Mouse (Mus musculus) mouse trophoblast stem cell (cell line): Measurements from ENCODE around the gene Ppm1k.
"Not testable (repeated sequence)": the region's sequence is repeated elsewhere in the genome, so short reads cannot be mapped to it uniquely, and the experiment has no call there.

Experiments used
- in situ Hi-C, 2 experiments: fragments of 300-500 bp; cut with MseI, MboI; formaldehyde crosslinking; loops; 2 replicates in 1 of 2; 3 replicates in 1 of 2; pipeline ENCODE4 v1.15.1; 2025

Gene Ppm1k

DNA sequence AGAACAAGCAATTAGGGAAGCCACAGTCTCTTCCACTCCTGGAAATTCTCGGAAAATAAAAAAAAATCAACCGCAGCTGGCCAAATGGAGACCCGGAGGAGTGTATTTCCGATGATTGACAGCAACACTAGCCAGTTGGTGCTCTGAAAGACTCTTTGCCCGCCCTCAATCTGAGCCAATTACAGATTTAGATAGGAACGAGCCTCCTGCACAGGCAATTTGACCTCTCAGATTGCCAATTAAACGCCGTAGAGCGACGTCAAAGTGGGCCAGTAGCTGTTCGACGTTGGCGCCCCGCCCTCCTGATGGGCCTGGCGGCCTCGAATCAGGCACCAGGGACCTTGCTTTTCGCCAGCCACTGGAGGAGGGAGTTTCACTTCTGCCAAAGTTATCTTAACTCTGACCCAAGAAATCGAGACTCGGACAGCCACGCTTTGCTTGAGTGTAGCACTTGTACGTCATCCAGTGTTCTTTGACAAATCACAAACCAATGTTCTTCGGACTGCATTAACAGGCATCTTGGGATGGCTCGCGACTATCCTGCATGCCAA lies at the start of gene Ppm1k:
Gene Ppm1k, minus strand, starts transcription at position 83 of the 551 bp plus-strand sequence.
- in situ Hi-C loops, result no loop called here

DNA sequence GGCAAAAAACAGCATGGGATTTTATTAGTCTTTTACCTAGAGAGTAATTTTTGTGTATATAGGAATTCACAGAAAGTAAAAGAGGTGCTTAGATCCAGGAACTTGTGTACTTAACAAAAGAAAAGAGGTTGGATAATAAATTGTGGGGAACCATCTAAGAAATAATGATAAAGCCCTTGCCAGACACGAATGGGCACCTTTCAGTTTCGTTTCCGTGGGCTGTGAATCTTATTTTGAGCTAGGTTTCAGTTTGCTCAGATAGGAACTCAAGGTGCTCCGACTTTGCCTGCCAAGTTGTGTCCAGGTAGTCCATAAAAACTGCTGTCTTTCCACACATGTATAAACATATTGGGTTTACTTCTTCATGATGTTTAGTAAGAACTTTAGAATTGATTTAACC lies 47.1 kb upstream of the Ppm1k start:
- in situ Hi-C loops, result no loop called here

DNA sequence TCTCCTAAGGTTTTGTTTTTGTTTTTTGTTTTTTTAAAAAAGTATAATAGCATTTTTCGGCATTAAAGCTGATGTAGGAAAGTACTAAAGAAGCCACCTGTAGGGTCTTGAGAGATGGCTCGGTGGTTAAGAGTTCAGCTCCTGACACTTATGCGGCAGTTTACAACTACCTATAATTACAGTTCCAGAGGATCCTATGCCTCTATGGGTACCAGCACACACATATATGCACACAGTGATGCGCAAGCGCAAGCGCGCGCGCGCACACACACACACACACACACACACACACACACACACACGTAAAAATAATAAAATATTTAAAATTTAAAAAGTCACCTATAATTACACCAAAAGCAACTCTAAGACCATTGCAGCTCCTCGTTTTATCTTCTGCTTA lies 46.3 kb upstream of the Ppm1k start:
- in situ Hi-C loops, result no loop called here

DNA sequence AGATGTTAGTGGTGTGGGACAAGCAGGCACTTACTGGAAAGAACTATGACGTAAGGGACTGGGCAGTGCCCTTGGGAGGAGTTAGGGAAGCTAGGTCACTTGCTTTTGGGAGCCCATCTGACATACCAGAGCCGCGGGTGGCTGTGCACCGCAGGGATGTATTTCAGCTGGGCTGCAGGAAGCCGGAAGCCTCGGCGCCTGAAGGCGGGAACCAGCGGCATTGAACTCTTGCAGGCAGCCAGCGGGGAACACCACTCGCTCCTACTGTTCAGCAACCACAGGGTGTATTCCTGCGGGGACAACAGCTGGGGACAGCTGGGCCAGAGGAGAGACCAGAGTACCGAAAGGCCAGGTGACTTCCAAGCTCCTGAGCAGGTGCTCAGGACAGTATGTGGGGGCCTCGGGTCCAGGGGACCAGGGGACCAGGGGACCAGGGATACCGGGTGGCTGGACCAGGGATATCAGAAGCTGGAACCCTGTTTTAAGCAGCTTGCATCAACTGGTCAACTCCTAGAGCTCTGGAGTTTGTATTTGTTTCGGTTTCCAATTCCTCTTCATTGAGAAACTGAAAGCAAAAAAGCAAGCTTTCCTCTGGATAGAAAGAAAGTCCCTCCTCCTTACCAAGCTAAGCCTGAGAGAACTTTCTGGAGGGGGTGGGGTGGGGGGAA lies 45.7 kb upstream of the Ppm1k start, which contains the start of gene Herc6:
Gene Herc6, plus strand, starts transcription at position 120 of the 668 bp plus-strand sequence.
- in situ Hi-C loops, result no loop called here

DNA sequence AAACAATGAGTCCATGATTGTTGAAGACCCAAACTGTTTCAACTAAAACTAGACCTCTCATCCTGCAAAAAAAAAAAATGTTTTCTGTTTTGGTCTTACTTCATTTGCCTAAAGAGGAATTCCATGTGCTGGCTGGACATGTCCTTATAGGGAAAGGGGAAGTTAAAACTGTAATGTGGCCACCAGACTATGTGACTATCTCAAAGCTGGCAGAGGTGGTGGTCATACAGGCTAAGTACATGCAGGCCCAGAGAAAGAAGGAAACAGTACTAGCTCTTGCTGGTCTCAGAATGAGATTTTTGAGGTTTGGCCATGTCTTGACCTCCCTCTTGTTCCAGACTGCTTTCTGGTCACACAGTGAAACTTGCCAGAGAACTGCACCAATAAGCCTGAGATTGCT lies 36.3 kb upstream of the Ppm1k start:
- in situ Hi-C loops, result loop anchor here in 1 of 2 experiments (25.0 kb wide), 1 partner anchor 134 kb away; the partner anchor contains the start of gene Vmn1r20

DNA sequence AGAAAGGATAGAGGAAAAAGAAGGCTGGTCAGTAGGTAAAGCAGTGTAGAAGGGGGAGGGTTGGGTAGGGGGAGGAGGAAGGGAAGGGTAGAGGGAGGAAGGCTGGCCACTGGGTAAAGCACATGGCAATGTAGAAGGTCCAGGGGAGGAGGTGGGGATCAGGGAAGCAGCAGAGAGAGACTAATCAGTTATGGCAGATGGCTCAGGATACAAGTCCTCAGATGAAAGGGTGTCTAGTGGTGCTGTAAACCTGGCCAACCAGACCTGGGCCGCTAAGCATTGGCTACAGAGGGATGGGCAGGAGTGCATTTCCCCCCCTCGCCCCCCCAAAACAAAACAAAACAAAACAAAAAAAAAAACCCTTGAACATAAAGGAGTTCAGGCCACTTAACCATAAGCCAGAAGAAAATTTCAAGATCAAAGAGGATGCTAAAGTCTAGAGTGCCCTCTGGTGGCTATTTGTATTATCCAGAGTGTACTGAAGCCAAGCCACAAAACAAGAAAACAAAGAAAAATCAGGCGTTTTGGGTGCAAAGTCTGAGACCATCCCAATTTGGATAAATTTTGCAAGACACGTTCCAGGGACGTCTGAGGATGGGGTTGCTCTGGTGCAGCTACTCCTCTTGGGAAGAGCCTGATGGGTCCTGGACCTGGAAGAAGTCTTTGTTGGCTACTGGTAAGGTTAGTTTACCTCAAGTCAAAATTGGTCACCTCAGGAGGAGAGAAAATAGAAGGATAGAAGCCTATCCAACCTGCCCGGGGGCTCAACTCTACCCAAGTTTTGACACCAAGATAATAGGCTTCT lies 35.1 kb upstream of the Ppm1k start:
- in situ Hi-C loops, result loop anchor here in 1 of 2 experiments (25.0 kb wide), 1 partner anchor 133 kb away; the partner anchor contains the start of gene Vmn1r20

DNA sequence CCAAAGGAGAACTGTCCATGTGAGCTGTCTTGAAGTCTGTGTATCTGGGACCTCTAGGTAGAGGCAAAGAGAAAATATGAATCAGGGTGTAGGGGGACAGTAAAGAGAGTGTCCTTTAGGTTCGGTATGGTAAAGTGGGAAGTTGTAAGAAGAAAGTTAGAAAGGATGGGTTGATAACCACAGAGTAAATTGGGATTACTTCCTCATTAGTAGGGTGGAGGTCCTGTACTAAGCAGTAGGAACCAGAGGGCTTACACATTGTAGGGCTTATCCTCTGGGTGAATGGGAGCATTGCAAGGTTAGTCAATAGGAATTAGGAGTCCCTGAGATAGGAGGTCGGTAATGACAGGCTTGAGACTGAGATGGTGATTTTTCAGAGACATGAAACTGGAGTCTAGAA lies 32.4 kb upstream of the Ppm1k start:
- in situ Hi-C loops, result loop anchor here in 1 of 2 experiments (25.0 kb wide), 1 partner anchor 130 kb away; the partner anchor contains the start of gene Vmn1r20

DNA sequence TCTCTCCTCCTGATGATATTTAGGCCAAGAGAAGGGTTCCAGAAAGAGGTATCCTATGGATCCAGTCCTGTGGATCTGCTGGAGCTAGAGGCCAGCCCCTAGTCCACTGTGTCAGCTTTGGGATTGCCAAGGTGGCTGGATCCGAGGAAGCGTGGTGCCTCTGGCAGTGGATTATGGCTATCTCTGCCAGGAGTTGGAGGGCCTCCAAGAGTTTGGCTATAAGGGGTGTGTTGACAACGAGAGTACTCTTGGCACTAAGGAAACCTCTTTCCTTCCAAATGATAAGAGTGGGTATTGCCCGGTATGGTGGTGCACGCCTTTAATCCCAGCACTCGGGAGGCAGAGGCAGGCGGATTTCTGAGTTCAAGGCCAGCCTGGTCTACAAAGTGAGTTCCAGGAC lies 30.2 kb upstream of the Ppm1k start:
- in situ Hi-C loops, result loop anchor here in 1 of 2 experiments (25.0 kb wide), 1 partner anchor 128 kb away; the partner anchor contains the start of gene Vmn1r20

DNA sequence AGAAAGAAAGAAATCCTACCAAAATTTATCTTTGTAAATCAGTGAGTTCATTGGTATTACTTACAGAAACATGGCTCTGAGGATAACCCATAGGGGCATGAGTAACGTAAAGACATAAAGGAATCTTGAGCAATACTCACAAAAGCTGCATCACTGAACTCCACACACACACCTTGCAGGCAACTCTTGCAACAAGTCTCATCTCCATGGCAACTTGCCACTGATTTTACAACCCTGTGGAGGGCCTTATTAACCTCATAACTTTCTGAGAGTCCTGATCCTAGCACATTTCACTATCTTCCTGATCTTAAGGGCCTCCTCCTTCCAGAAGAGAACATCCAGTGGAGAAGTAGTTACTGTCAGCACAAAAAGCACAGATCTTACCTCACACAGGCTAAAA lies 28.2 kb upstream of the Ppm1k start:
- in situ Hi-C loops, result loop anchor here in 1 of 2 experiments (25.0 kb wide), 1 partner anchor 126 kb away; the partner anchor contains the start of gene Vmn1r20

DNA sequence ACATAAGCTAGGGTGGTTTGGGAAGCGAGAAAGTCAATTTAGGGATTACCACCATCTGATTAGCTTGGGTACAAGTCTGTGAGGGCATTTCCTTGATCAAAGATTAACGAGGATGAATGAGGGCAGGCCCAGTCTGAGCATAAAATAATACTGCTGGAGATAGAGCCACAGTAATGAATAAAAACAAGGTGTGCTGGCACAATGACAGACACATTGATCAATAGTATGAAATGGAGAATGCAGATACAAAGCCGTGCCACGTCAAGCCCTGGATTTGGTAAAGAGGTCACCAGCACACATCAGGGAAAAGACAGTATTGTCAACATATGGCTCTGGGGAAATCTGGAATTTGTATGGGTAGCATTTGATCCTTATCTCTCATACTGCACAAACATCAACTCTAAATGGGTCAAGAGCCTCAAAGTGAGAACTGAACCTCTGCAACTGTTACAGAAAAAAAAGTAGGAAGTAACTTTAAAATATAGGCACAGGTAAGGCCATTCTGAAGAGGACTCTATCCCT lies 22.6 kb upstream of the Ppm1k start:
- in situ Hi-C loops, result loop anchor here in 1 of 2 experiments (25.0 kb wide), 1 partner anchor 121 kb away; the partner anchor contains the start of gene Vmn1r20

DNA sequence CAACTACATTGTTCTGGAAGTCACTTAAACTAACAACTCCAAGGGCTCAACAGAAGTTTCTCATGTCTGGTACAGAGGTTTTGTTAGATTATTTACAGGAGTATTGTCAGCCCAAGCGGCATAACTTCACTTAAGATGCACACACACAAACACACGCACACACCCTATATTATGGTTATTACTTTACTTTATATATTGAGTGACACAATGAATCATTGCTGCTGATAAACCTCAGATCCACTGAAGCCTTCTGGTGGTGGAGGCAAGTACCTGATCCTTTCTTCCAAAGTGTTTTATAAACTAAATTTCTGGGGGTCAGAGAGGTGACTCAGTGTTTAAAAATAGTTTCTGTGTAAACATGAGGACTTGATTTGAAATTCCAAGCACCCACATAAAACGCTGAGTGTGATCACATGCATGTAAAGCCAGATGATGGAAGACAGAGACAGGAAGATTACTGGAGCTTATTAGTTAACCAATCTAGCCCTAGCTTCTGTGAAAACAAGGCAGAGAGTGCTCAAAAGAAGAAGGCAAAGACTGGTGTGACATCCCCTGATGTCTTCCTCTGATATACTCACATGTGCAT lies 16.0 kb upstream of the Ppm1k start:
- in situ Hi-C loops, result loop anchor here in 1 of 2 experiments (25.0 kb wide), 1 partner anchor 114 kb away; the partner anchor contains the start of gene Vmn1r20

DNA sequence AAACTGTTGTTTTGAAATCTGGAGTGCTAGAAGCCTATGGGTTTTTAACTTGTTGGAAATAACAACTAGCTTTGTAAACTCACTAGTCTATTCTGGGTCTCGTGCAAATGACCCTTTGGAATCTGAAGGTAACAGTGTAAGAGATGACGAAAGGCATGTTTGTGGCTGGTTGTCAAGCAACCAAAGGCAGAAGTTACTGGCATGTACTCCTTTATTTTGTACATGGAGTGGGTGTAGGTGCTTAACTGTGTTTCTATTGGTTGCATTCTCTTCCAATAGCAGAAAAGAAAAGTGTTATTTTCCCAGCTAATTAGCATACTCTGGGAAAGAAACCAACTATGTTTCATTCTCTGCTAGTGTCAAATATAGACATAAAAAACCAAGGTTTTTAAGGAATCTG lies 9.6 kb upstream of the Ppm1k start:
- in situ Hi-C loops, result no loop called here

DNA sequence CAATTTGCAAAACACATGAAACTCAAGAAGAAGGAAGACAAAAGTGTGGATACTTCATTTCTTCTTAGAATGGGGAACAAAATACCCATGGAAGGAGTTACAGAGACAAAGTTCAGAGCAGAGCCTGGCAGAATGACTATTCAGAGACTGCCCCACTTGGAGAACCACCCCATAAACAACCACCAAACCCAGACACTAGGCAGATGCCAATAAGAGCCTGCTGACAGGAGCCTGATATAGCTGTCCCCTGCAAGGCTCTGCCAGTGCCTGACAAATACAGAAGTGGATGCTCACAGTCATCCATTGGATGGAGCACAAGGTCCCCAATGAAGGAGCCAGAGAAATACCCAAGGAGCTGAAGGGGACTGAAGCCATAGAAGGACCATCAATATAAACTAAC lies 8.3 kb upstream of the Ppm1k start:
- in situ Hi-C loops, result not testable (repeated sequence)

DNA sequence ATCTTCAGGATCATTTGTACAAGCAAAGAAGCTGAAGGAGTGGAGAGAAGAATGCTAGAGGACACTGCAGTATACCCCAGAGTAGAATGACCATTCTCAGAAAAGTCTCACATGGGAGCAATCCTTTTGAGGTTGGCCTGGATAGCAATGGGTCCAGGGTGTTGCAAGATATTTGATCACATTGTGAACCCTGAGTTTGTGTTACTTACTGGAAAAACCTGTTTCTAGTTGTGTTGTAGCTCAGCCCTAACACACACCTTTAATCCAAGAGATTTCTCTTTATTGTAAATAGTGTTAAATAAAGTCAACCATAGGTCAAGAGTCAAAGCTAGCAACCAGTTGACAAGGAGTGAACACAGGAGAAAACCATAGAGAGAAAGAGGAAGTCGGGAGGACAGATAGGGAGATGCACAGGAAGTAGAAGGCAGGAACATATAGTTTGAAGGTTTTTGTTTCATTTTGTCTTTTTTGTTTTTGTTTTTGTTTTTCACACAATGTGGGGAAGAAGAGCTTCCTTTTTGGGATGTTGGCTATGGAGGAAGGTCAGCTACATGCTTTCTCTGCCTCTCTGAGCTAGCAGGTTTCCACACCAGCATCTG lies 6.6 kb upstream of the Ppm1k start:
- in situ Hi-C loops, result no loop called here

DNA sequence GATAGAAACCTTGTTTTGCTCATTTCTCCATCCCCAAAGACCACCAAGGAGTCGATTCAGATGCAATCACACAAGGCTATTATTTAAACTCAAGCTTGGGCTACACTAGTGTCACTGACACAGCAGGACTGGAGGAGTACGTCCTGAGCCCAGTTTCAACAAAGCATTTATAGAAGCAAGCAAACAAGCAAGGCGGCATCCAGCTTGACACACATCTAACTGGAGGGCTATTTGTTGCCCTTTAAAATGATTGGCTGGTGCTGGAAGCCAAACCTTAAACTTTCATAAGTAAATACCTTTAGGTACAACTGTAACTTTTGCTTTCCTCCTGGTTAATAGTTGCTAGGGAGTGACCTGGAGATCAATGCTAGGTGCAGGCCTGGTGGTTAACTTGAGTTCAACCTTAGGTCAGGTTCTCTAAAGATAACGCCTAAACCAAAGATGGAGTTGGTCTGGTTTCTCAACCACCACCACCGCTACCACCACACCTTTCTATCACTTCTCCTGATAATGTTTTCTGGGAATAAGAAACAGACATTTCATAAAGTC lies 5.8 kb upstream of the Ppm1k start:
- in situ Hi-C loops, result no loop called here

DNA sequence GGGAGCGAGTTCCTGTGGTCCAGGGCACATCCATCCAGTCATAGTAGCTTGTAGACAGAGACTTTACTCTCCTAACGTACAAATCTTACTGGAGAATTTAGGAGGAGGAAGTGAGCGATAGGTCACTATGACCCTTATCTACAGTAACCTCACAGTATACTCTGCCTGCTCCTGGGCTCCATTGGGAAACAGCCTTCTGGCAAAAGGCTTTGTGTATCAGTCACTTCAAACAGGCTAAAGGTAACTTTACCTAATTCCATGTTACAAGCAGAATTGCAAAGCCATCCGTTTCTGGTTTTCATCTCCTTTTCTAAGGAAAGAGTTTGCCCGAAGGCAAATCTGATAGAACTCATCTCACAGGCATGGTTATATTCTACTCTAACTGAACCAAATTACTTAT lies 2.6 kb upstream of the Ppm1k start:
- in situ Hi-C loops, result no loop called here

DNA sequence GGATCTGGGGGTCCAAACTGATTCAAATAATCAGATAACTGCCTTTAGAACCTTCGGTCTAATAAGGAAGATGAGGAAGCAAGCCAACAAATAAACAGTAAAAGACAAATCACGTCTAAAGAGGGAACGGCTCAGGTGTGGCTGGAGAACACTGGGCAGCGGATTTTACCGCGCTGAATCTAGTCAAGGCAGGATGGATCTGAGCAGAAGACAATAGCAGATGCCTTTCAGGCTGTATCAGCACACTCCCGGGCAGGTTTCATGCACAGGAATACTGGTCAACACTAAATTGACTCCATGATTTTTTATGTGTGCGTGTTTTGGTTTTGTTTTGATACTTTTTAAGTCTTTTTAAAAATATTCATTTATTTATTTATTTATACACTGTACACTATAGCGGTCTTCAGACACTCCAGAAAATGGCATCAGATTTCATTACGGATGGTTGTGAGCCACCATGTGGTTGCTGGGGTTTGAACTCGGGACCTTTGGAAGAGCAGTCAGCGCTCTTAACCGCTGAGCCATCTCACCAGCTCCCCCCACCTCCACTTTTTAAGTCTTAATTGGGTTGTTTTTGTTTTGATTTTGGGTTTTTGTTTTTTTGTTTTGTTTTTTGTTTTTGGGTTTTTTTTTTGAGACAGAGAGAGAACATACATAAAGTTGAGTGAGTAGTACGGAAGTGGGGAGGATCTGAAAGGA lies 852 bp upstream of the Ppm1k start:
- in situ Hi-C loops, result no loop called here

DNA sequence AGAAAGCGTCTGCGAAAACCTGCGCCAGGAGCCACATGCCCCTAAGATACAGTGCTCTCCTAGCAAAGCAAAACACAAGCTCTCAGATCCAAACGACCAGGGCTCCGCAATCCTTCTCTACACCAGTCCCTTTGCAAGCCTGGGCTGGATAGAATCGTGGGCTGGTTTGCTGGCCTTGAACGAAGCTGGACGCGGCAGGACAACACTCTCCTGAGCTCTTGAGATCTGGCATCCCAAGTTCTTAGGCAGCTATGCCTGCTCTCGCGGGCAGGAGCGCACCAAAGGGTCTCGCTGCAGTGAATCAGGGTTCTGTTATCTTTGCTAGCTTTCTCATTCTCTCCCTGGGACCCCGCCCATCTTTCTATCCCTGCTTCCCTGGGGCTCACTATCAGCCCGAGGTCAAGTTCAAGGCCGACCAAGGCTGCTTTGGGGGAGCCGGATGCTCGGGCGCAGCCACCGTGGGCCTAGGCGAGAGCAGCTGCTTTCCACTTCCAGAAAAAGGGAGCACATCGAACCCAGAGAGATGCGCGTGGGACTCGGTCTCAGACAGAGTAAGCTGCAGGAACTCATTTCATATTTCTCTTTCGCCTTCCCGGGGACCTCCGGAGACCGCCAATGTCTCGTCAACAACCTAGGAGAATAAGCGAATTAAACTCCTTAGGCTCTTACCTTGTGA lies 519 bp downstream of the Ppm1k start:
- in situ Hi-C loops, result no loop called here

DNA sequence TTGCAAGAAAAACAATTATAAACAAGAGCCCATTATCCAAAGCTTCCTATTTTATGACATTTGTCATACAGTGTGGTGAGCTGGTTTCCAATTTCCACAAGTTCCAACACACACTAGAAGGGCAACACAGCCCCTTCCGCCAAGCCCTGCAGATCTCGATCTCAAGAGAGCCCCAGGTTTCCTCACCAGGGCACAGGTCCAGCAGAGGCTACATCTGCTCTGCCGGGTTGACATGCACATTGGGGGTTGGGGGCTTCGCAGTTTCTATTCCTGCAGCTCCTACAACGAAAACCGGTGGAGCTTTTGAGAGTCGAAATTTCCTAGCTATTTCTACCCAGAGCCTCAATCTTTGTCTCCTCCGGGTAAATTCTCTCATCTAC lies 1.0 kb downstream of the Ppm1k start:
- in situ Hi-C loops, result no loop called here

DNA sequence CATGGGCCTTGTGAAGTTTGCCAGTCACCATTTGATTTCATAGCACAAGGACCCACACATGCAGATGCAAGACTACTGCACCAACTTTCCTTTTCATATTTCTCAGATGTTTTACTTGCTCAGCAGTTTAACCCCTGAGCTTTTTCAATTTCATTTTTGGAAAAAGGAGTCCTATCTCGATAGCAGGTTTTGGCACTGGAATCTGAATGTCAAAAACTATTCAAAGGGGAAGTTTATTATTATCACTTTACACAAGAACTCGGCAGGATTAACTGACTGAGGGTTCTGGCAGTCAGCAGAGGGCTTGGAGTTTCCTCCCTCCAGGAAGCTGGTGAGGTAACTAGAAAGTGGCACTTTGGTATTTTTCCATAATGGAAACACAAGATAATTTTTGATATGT lies 1.9 kb downstream of the Ppm1k start:
- in situ Hi-C loops, result no loop called here
